Mouse (Mus musculus): ENCODE measurements at regions not wholly inside any gene's neighbourhood (a gene's known extent, or its start where the extent isn't known, plus 50 kb on each side); places are given as distances from the start of the nearest gene placed in this dataset.

GRCm38 (mm10) chr13:41910236-41910635 lies 62.8 kb upstream of the Adtrp start:
- no peak overlapping the region for H3K27ac ChIP-seq (ENCODE audit: low read depth, low read length)
- H3K9ac ChIP-seq (ENCODE audit: low read length) = no peak overlapping the region
- no peak overlapping the region for H3K4me2 ChIP-seq
- DNase-seq (ENCODE audit: low spot score, missing footprints) (no peak), ATAC-seq (ENCODE audit: low FRiP score) (no peak)
- no peaks in the 10 kb centered on the region for H3K9me3 ChIP-seq (ENCODE audit: control insufficient read depth, low read length)
- H3K27me3 ChIP-seq (ENCODE audit: control insufficient read depth, insufficient read depth, low read length) = no peaks in the 10 kb centered on the region
- no peaks in the 10 kb centered on the region for H3K4me1 ChIP-seq (ENCODE audit: control insufficient read depth, insufficient read depth, low read length)
- WGBS = 92% methylated on average over 10 of the region's 10 CpGs
- H3K4me3 ChIP-seq (ENCODE audit: low read depth, low read length) = no peak overlapping the region
- no peaks in the 10 kb centered on the region for H3K36me3 ChIP-seq (ENCODE audit: control insufficient read depth, insufficient read depth, low read length)

- no peaks in the 10 kb centered on the region for H3K36me3 ChIP-seq (ENCODE audit: control insufficient read depth, insufficient read depth, low read length)
- no peak for ATAC-seq (ENCODE audit: low FRiP score)
- no peak overlapping the region for H3K4me3 ChIP-seq (ENCODE audit: low read depth, low read length)
- no peak for DNase-seq (ENCODE audit: low spot score, missing footprints)
- no peaks in the 10 kb centered on the region for H3K9me3 ChIP-seq (ENCODE audit: control insufficient read depth, low read length)
- H3K4me2 ChIP-seq = no peak overlapping the region
- H3K27me3 ChIP-seq (ENCODE audit: control insufficient read depth, insufficient read depth, low read length) = no peaks in the 10 kb centered on the region
- no peak overlapping the region for H3K9ac ChIP-seq (ENCODE audit: low read length)
- WGBS = 92% methylated on average over 2 of the region's 2 CpGs
- H3K4me1 ChIP-seq (ENCODE audit: control insufficient read depth, insufficient read depth, low read length) = no peaks in the 10 kb centered on the region
- no peak overlapping the region for H3K27ac ChIP-seq (ENCODE audit: low read depth, low read length)
Observed at GRCm38 (mm10) chr13:41907027-41907426, 59.5 kb upstream of the Adtrp start.

GRCm38 (mm10) chr13:41903286-41903685 lies 55.8 kb upstream of the Adtrp start:
- Histone ChIP-seq H3K36me3 (ENCODE audit: control insufficient read depth, insufficient read depth, low read length) (no peaks in the 10 kb centered on the region), H3K4me1 (ENCODE audit: control insufficient read depth, insufficient read depth, low read length) (no peaks in the 10 kb centered on the region), H3K9me3 (ENCODE audit: control insufficient read depth, low read length) (no peaks in the 10 kb centered on the region), H3K4me3 (ENCODE audit: low read depth, low read length) (no peak overlapping the region), H3K9ac (ENCODE audit: low read length) (no peak overlapping the region), H3K27ac (ENCODE audit: low read depth, low read length) (no peak overlapping the region), H3K4me2 (no peak overlapping the region), H3K27me3 (ENCODE audit: control insufficient read depth, insufficient read depth, low read length) (no peaks in the 10 kb centered on the region)
- DNase-seq (ENCODE audit: low spot score, missing footprints) = no peak
- no peak for ATAC-seq (ENCODE audit: low FRiP score)

- Histone ChIP-seq H3K4me1 (ENCODE audit: control insufficient read depth, insufficient read depth, low read length) (no peaks in the 10 kb centered on the region), H3K4me3 (ENCODE audit: low read depth, low read length) (no peak overlapping the region), H3K27me3 (ENCODE audit: control insufficient read depth, insufficient read depth, low read length) (no peaks in the 10 kb centered on the region), H3K4me2 (no peak overlapping the region), H3K9ac (ENCODE audit: low read length) (no peak overlapping the region), H3K36me3 (ENCODE audit: control insufficient read depth, insufficient read depth, low read length) (no peaks in the 10 kb centered on the region), H3K9me3 (ENCODE audit: control insufficient read depth, low read length) (no peaks in the 10 kb centered on the region), H3K27ac (ENCODE audit: low read depth, low read length) (no peak overlapping the region)
- 91% methylated on average over 13 of the region's 13 CpGs for WGBS
- no peak for DNase-seq (ENCODE audit: low spot score, missing footprints)
- no peak for ATAC-seq (ENCODE audit: low FRiP score)
Observed at GRCm38 (mm10) chr13:41899837-41900463, 52.5 kb upstream of the Adtrp start.

- no peak for ATAC-seq (ENCODE audit: low FRiP score)
- WGBS = 89% methylated on average over 7 of the region's 7 CpGs
- no peaks in the 10 kb centered on the region for H3K27me3 ChIP-seq (ENCODE audit: control insufficient read depth, insufficient read depth, low read length)
- H3K36me3 ChIP-seq (ENCODE audit: control insufficient read depth, insufficient read depth, low read length) = no peaks in the 10 kb centered on the region
- no peak for DNase-seq (ENCODE audit: low spot score, missing footprints)
- no peak overlapping the region for H3K9ac ChIP-seq (ENCODE audit: low read length)
- H3K9me3 ChIP-seq (ENCODE audit: control insufficient read depth, low read length) = no peaks in the 10 kb centered on the region
- H3K4me1 ChIP-seq (ENCODE audit: control insufficient read depth, insufficient read depth, low read length) = no peaks in the 10 kb centered on the region
- no peak overlapping the region for H3K27ac ChIP-seq (ENCODE audit: low read depth, low read length)
- H3K4me2 ChIP-seq = no peak overlapping the region
- no peak overlapping the region for H3K4me3 ChIP-seq (ENCODE audit: low read depth, low read length)
Observed at GRCm38 (mm10) chr13:41899281-41899680, 51.8 kb upstream of the Adtrp start.

GRCm38 (mm10) chr13:41897481-41898317 lies 50.2 kb upstream of the Adtrp start:
- WGBS = 88% methylated on average over 8 of the region's 8 CpGs
- ATAC-seq (ENCODE audit: low FRiP score) = no peak
- Histone ChIP-seq H3K4me2 (no peak overlapping the region), H3K9ac (ENCODE audit: low read length) (no peak overlapping the region), H3K4me1 (ENCODE audit: control insufficient read depth, insufficient read depth, low read length) (no peaks in the 10 kb centered on the region), H3K36me3 (ENCODE audit: control insufficient read depth, insufficient read depth, low read length) (no peaks in the 10 kb centered on the region), H3K4me3 (ENCODE audit: low read depth, low read length) (no peak overlapping the region), H3K9me3 (ENCODE audit: control insufficient read depth, low read length) (no peaks in the 10 kb centered on the region), H3K27me3 (ENCODE audit: control insufficient read depth, insufficient read depth, low read length) (no peaks in the 10 kb centered on the region), H3K27ac (ENCODE audit: low read depth, low read length) (no peak overlapping the region)
- DNase-seq (ENCODE audit: low spot score, missing footprints) = no peak

Measured in midbrain, embryonic 11.5 days (tissue).